Mouse (Mus musculus) hindbrain, postnatal 0 days (tissue): ENCODE measurements around the gene Abcc12. TPM values are rescaled to one million over a fixed set of nuclear protein-coding genes. Genes with fewer than 3 reads are reported as not detected.

Experiments used
- ATAC-seq: fragments of 200-750 bp; cut with Nextera tagmentation; 2 replicates; pipeline ENCODE4 v1.8.0; 2017; ENCODE audit warnings: mild to moderate bottlenecking, moderate TSS enrichment, moderate library complexity
- DNase-seq: peaks from one replicate; pipeline ENCODE4 v3.0.0-alpha.2; 2015; ENCODE audit warnings: low spot score
- H3K27ac ChIP-seq: fragments of 300-500 bp; sonication (generic); 2 replicates; pipeline ENCODE4 v1.5.1; 2014; ENCODE audit warnings: mild to moderate bottlenecking
- H3K27me3 ChIP-seq: fragments of 300-500 bp; sonication (generic); 2 replicates; pipeline ENCODE4 v1.6.1; 2014; ENCODE audit warnings: low read length, mixed read lengths; ENCODE audit not compliant: insufficient read depth
- H3K36me3 ChIP-seq: fragments of 300-500 bp; sonication (generic); 2 replicates; pipeline ENCODE4 v1.6.1; 2014; ENCODE audit warnings: low read length, mixed read lengths; ENCODE audit not compliant: insufficient read depth
- H3K4me1 ChIP-seq: fragments of 300-500 bp; sonication (generic); 2 replicates; pipeline ENCODE4 v1.6.1; 2014; ENCODE audit warnings: antibody characterized with exemption, low read length, mixed read lengths; ENCODE audit not compliant: insufficient read depth
- H3K4me2 ChIP-seq: fragments of 300-500 bp; sonication (generic); 2 replicates; pipeline ENCODE4 v1.6.1; 2014; ENCODE audit warnings: low read depth, mild to moderate bottlenecking, low read length, moderate library complexity, mixed read lengths
- H3K4me3 ChIP-seq: fragments of 300-500 bp; sonication (generic); 2 replicates; pipeline ENCODE4 v1.5.1; 2014; ENCODE audit warnings: low read length
- H3K9ac ChIP-seq: fragments of 300-500 bp; sonication (generic); replicated peaks from 2 replicates; pipeline ENCODE4 v1.6.1; 2014; ENCODE audit warnings: mild to moderate bottlenecking, low read length, moderate library complexity, mixed read lengths
- H3K9me3 ChIP-seq: fragments of 300-500 bp; sonication (generic); 2 replicates; pipeline ENCODE4 v1.6.1; 2016; ENCODE audit warnings: low read length, mixed read lengths
- CTCF ChIP-seq: IDR thresholded peaks from 2 replicates; pipeline ENCODE4 v1.5.1; 2016; ENCODE audit warnings: antibody characterized with exemption, control low read depth, low read depth
- whole genome bisulfite sequencing: fragments of 180-500 bp; shearing (Covaris S2); extraction: QIAGEN DNeasy Blood & Tissue Kit; methylation state at CpG from one replicate; pipeline ENCODE4 v1.1.7; 2014; 5-methylcytosine and 5-hydroxymethylcytosine counted together
- polyA plus RNA-seq: library from polyadenylated mRNA; unstranded; fragments of >200 nt; fragmentation: Nextera tagmentation; extraction: Ambion mirVana; gene quantifications from 2 replicates; pipeline ENCODE4 v1.2.1, GENCODE M21; 2015
- total RNA-seq: library from RNA; depleted of rRNA; stranded (reverse); fragments of >200 nt; gene quantifications from 2 replicates; pipeline ENCODE4 v1.2.3, GENCODE M21; 2014

Abcc12 gene
- total and polyA plus RNA-seq, 2 experiments from 2014 or later: 0.19 to 0.26 TPM

DNA sequence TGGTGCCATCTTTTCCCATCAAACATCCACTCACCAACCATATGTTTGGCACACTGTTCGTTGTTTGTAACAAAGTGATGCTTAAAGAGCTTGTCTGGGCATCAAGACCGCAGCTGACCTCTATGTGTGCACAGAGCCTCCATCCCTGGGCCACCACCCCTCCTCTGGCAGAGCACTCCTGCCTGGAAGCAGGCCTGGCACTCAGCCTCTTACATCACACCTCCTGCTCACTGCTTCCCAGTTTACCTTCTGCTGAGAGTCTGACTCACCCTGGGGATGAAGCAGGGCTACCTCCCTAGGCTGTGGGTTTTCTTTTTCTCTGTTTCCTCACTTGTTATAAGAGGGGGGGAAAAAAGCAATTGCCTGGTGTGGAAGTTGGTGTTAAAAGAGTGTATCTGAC is 109.8 kb downstream of the Abcc12 start:
- no peak overlapping the region for H3K9ac ChIP-seq
- H3K4me2 ChIP-seq: no peak overlapping the region
- no peak for DNase-seq
- H3K27me3 ChIP-seq: no peaks in the 10 kb centered on the region
- H3K4me3 ChIP-seq: no peak overlapping the region
- ATAC-seq: no peak
- no peaks in the 10 kb centered on the region for H3K36me3 ChIP-seq
- TF ChIP-seq CTCF: no peak
- H3K4me1 ChIP-seq: no peaks in the 10 kb centered on the region
- H3K27ac ChIP-seq: no peak overlapping the region
- 85% methylated on average over 2 of the region's 2 CpGs for WGBS
- 0 out of 2 replicates have a peak, but pooled peaks cover 3% of the 10 kb centered on the region for H3K9me3 ChIP-seq

DNA sequence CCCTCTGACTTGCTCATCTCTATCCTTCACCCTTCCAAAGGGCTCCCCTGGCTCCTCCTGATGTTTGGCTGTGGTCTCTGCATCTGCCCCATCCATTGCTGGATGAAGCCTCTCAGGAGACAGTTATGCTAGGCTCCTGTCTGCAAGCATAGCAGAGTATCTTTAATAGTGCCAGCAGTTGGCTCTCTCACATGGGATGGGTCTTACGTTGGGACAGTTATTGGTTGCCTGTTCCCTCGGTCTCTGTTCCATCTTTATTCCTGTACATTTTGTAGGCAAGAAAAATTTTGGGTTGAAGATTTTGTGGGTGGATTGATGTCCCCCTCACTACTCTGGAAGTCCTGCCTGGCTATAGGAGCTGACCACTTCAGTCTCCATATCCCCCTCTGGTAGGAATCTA is 117.3 kb downstream of the Abcc12 start:
- DNase-seq: no peak
- no peaks in the 10 kb centered on the region for H3K4me1 ChIP-seq
- 89% methylated on average over 2 of the region's 2 CpGs for WGBS
- H3K4me3 ChIP-seq: no peak overlapping the region
- no peak for TF ChIP-seq CTCF
- no peak overlapping the region for H3K27ac ChIP-seq
- H3K36me3 ChIP-seq: no peaks in the 10 kb centered on the region
- 0 out of 2 replicates have a peak, but pooled peaks cover 3% of the 10 kb centered on the region for H3K9me3 ChIP-seq
- no peak overlapping the region for H3K4me2 ChIP-seq
- ATAC-seq: no peak
- no peak overlapping the region for H3K9ac ChIP-seq
- H3K27me3 ChIP-seq: no peaks in the 10 kb centered on the region

- no peak for ATAC-seq
- H3K36me3 ChIP-seq: no peaks in the 10 kb centered on the region
- H3K4me2 ChIP-seq: no peak overlapping the region
- H3K4me1 ChIP-seq: no peaks in the 10 kb centered on the region
- H3K27me3 ChIP-seq: no peaks in the 10 kb centered on the region
- TF ChIP-seq CTCF: no peak
- WGBS: 74% methylated on average over 5 of the region's 5 CpGs
- H3K9ac ChIP-seq: no peak overlapping the region
- H3K27ac ChIP-seq: no peak overlapping the region
- H3K4me3 ChIP-seq: no peak overlapping the region
- H3K9me3 ChIP-seq: no peaks in the 10 kb centered on the region
- no peak for DNase-seq
These were observed 120.1 kb downstream of the Abcc12 start for GRCm38 (mm10) chr8:86460372-86460771.

DNA sequence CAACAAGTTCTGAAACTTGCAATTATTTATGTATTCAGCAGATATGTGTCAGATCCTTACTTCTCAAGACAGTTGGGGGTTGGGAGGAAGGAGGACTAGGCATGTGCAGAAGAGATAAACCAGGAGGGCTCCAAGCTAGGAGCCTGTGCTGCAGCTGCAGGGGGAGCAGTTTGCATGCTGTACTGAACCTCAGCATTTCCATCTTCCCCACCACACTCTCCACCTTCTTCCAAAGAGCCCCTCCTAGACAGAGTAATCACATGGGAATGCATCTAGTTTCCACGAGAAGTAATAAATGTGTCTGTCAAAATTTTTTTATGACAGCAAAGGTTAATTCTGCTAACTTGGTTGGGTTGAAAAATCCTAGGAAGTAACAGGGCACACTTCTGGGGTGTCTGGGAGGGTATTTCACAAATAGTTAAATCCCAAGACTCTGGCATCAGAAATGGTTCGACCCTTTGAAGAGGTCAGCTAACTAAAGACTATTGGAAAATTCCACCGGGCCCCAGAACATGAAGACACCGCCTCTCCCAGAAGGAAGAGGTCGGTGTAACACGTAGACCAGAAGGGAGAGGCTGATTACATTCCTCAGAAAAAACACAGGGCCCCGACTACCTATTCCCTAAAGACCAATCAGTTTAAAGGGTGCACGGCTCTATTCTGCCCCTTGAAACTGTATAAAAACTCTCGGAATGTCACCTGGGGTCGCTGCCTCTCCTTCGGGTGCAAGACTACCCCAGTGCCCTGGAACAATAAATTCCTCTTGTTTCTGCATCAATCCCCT is 126.6 kb downstream of the Abcc12 start:
- H3K27ac ChIP-seq: no peak overlapping the region
- no peak overlapping the region for H3K4me2 ChIP-seq
- no peaks in the 10 kb centered on the region for H3K4me1 ChIP-seq
- ATAC-seq (no peak; the same call in 1 of the 2 replicates), DNase-seq (peak; percentile 35)
- no peaks in the 10 kb centered on the region for H3K9me3 ChIP-seq
- 82% methylated on average over 11 of the region's 11 CpGs for WGBS
- H3K4me3 ChIP-seq: no peak overlapping the region
- peak; percentile 11; the same call in 1 of the 2 replicates for TF ChIP-seq CTCF
- H3K36me3 ChIP-seq: no peaks in the 10 kb centered on the region
- H3K9ac ChIP-seq: no peak overlapping the region
- H3K27me3 ChIP-seq: no peaks in the 10 kb centered on the region

GRCm38 (mm10) chr8:86449870-86450515 is 130.5 kb downstream of the Abcc12 start:
- DNase-seq: no peak
- WGBS: 83% methylated on average over 4 of the region's 4 CpGs
- no peak overlapping the region for H3K9ac ChIP-seq

DNA sequence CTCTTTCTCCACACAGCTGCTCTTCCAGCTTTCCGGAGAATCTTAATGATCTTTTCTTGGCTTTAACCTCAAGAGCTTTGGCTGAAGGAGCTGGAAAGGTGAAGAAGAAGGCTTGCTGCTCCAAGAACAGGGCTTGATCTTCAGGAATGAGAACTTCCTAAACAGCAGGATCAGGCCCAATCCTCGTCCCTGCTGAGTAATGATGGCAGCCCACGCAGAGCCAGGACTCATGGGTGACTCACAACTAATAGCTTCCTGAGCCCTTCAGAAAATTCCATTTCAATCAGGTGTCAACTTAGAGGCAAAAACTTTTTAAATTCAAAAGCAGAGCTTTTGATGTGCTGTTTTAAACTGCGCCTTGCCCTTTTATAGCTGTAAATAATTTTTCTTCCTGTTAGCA is 135.0 kb downstream of the Abcc12 start:
- ATAC-seq: no peak
- DNase-seq: no peak
- H3K4me3 ChIP-seq: no peak overlapping the region
- no peak overlapping the region for H3K9ac ChIP-seq
- WGBS: 76% methylated on average over 4 of the region's 4 CpGs
- H3K9me3 ChIP-seq: no peaks in the 10 kb centered on the region
- H3K36me3 ChIP-seq: no peaks in the 10 kb centered on the region
- TF ChIP-seq CTCF: no peak
- H3K27me3 ChIP-seq: no peaks in the 10 kb centered on the region
- H3K4me1 ChIP-seq: no peaks in the 10 kb centered on the region; the same call in 1 of the 2 replicates
- H3K4me2 ChIP-seq: no peak overlapping the region
- no peak overlapping the region for H3K27ac ChIP-seq

More at GRCm38 (mm10) chr8:86449870-86450515, 130.5 kb downstream of the Abcc12 start:
- Histone ChIP-seq H3K4me3 (no peak overlapping the region), H3K4me1 (no peaks in the 10 kb centered on the region), H3K9me3 (no peaks in the 10 kb centered on the region), H3K27ac (no peak overlapping the region), H3K27me3 (no peaks in the 10 kb centered on the region), H3K4me2 (no peak overlapping the region), H3K36me3 (no peaks in the 10 kb centered on the region)
- ATAC-seq: no peak
- TF ChIP-seq CTCF: no peak
